Mouse (Mus musculus): ENCODE measurements at regions not wholly inside any gene's neighbourhood (a gene's known extent, or its start where the extent isn't known, plus 50 kb on each side); places are given as distances from the start of the nearest gene placed in this dataset.

- DNase-seq, result no peak
- intact Hi-C loops (cut with DNase I; ENCODE audit: low total_unique reads), result no loop called here
These were observed 67.1 kb upstream of the Cdh5 start for GRCm38 (mm10) chr8:104034286-104034685.

DNA sequence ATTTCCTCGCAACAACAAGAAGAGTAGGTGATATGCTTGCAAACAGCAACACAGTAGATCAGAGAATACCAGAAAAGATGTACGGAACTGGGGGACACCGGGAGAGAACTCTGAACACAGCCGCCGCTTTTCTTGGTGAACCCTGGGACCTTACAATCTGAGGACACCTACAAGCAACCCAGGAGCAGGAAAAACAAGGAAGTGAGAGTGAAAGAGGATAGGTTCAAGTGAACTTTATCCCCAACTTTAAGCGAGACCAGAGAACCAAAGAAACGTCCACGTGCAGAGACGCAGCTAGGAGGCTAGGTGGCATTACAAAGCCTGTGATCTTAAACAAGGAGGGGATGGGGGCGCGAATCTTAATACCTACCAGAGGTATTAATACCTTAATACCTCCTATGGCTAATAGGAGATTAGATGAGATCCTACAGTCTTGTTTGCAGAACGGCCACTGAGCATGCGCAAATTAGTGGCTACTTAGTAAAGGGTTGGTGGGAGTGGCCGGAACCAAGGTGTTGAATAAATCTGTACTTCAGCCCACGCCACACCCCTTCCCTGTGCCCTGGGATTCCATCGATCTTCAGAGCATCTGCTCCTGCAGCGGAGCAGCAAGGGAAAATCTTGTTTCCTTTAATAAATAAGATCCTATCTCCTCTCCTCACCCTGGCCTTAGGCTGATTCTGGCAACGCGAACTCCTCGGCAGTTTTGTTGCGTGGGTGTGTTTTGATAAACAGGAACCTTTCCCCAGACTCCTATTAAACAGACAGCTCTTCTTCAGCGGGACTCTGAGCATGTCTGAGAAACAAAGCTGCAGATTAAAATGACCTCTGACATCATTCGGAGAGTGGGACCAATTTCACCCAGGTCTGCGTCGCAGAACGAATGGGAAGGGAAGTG is 64.6 kb upstream of the Cdh5 start:
- intact Hi-C loops (cut with DNase I; ENCODE audit: low total_unique reads), result no loop called here
- DNase-seq, result no peak

DNA sequence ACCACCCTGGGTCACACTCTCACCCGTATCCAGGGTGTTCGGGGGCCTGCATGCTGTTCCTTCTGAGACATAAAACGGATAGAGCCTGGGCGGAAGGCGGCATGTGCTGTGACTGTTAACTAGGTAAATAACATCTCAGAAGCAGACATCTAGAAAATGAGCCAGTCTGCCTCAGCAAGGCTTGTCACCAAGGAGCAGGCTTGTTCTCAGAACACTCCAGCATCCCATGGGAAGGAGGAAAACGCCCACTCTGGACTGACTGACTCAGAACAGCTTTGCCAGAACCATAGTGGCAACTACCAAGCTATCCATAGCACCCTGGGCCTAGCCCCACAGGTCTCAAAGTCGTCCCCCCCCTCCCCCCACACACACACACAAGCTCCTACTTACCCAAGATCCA is 63.8 kb upstream of the Cdh5 start:
- DNase-seq, result no peak
- intact Hi-C loops (cut with DNase I; ENCODE audit: low total_unique reads), result no loop called here

DNA sequence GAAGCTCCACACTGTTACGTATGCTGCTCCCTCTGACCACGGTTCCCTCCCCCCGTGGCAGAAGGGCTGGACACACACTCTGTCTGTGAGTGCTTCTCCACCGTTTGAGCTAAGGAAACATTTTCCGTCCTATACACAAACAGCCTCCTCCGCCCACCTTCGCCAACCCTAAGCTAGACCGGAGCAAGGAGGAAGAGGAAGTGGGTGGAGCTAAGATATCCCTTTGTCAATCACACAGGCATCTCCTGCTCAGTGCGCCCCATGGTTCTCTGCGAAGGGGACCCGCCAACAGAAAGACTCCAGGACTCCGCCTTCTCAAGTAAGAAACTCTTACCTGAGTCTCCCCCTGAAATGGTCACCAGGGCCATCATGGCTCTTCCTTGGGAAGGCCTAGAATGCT is 61.9 kb upstream of the Cdh5 start:
- intact Hi-C loops (cut with DNase I; ENCODE audit: low total_unique reads), result no loop called here
- no peak for DNase-seq

DNA sequence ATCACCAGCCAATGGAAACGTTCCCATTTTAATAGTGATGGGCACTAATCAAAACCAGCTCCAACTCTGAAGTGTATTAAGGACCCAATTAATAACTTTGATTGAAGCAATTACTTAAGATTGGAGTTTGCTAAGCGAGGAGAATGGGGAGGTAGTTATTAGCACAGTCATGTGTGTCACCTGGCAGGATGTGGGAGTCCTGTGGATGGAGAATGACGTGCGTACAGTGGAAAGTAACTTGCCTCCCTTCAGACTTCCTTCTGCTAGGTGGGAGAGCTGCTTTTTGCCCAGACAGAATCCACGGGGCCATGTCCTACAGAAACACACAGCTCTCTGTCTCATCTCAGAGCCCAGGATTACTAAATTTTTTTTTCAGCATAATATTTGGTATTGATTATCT is 59.9 kb upstream of the Cdh5 start:
- DNase-seq, result no peak
- intact Hi-C loops (cut with DNase I; ENCODE audit: low total_unique reads), result no loop called here

DNA sequence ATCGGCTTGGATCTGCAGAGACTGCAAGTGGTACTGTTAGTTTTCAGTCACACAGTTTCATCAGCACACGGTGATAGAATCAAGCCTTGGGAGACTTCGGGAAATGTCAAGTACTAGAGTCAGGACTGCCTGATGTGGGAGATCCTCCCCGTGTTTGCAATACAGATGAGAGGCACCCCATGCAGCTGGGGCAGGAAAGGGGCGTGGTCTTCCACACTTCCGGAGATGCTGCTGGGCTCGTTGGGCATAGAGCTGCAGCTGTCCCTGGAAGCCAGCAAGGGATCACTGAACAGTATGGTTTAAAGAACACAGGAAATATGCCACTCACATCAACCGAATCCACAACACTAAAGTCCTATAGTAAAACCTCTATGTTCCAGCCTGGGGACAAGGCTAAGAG is 59.0 kb upstream of the Cdh5 start:
- DNase-seq, result no peak
- intact Hi-C loops (cut with DNase I; ENCODE audit: low total_unique reads), result no loop called here

DNA sequence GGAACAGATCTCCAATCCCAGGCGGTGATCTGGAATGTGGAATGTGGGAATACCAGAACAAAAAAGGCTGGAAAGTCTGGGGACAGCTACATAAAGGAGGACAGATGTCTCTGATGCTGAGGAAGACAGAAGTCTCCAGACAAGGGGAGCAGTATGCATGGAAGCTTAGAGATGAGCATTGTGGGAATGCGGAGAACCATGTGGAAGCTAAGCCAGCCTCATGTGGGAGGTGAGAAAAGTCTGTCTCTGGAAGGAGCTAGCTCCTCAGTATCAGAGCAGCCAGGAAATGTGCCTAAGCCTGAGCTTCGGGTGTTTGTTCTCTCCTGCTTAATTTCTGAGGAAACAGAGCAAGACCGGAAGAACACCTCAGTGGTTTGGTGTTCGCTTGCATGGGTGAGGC is 53.4 kb upstream of the Cdh5 start:
- DNase-seq, result no peak
- intact Hi-C loops (cut with DNase I; ENCODE audit: low total_unique reads), result no loop called here

DNA sequence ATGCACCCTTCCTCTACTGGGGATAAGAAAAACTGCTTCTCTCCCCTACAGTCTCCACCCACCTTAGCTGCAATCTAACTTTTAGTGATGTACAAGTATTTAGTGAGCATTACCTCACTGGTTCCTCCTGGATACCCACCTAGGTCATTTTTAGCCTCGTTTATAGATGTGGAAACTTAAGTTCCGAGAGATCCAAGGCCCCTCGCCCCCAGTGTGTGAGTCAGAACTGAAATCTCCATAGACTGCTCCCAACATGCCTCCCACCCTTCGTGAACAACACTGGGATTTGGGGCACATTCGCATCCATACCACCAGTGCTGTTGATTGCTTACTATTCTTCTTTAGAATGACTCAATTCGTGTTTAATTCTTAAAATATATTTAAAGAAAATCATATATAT is 52.2 kb upstream of the Cdh5 start:
- no peak for DNase-seq
- intact Hi-C loops (cut with DNase I; ENCODE audit: low total_unique reads), result no loop called here

GRCm38 (mm10) chr8:104050694-104051539 is 50.5 kb upstream of the Cdh5 start:
- DNase-seq, result peak; percentile 54
- intact Hi-C loops (cut with DNase I; ENCODE audit: low total_unique reads), result no loop called here

DNA sequence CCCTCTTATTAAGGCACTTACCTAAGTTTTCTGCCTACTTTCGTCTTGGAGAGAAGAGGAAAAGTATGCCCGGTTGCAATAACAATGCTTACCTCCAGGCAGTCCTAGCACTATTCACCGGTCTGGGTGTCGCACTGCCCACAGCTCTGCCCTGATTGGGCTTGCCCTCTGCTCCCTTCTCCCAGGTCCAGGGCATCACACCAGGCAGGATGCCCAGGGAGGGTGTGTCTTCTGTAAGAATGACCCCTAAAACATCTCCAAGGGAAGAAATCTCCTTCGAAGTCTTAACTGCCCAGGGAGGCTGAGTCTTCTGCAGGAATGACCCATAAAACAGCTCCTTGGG is 49.9 kb upstream of the Cdh5 start:
- intact Hi-C loops (cut with DNase I; ENCODE audit: low total_unique reads), result no loop called here
- no peak for DNase-seq
